Mouse (Mus musculus) kidney, embryonic 15.5 days (tissue): ENCODE results near the gene Prss54. TPM values are rescaled to one million over a fixed set of nuclear protein-coding genes. Genes with fewer than 3 reads are reported as not detected.
"Not testable (repeated sequence)": the region's sequence is repeated elsewhere in the genome, so short reads cannot be mapped to it uniquely, and the experiment has no call there.

Experiments
- ATAC-seq: fragments of 200-750 bp; cut with Nextera tagmentation; replicated peaks from 2 replicates; pipeline ENCODE4 v1.8.0; 2017; ENCODE audit warnings: moderate TSS enrichment; ENCODE audit not compliant: low FRiP score
- H3K27ac ChIP-seq: fragments of 300-500 bp; sonication (generic); 2 replicates; pipeline ENCODE4 v1.5.1; 2015; ENCODE audit warnings: mild to moderate bottlenecking, inconsistent platforms
- H3K27me3 ChIP-seq: fragments of 300-500 bp; sonication (generic); 2 replicates; pipeline ENCODE4 v1.6.1; 2015; ENCODE audit warnings: inconsistent platforms
- H3K36me3 ChIP-seq: fragments of 300-500 bp; sonication (generic); 2 replicates; pipeline ENCODE4 v1.6.1; 2015; ENCODE audit warnings: inconsistent platforms
- H3K4me1 ChIP-seq: fragments of 300-500 bp; sonication (generic); 2 replicates; pipeline ENCODE4 v1.6.1; 2015; ENCODE audit warnings: inconsistent platforms
- H3K4me2 ChIP-seq: fragments of 300-500 bp; sonication (generic); 2 replicates; pipeline ENCODE4 v1.6.1; 2015; ENCODE audit warnings: moderate library complexity, mild to moderate bottlenecking, inconsistent platforms
- H3K4me3 ChIP-seq: fragments of 300-500 bp; sonication (generic); replicated peaks from 2 replicates; pipeline ENCODE4 v1.5.1; 2015; ENCODE audit warnings: mild to moderate bottlenecking, inconsistent platforms
- H3K9ac ChIP-seq: fragments of 300-500 bp; sonication (generic); 2 replicates; pipeline ENCODE4 v1.6.1; 2015; ENCODE audit warnings: mild to moderate bottlenecking, inconsistent platforms
- H3K9me3 ChIP-seq: fragments of 300-500 bp; sonication (generic); replicated peaks from 2 replicates; pipeline ENCODE4 v1.6.1; 2016; ENCODE audit warnings: inconsistent platforms
- WGBS: fragments of 180-500 bp; shearing (Covaris S2); methylation state at CpG from one replicate; pipeline ENCODE4 v1.1.7; 2015; ENCODE audit warnings: mixed read lengths; 5-methylcytosine and 5-hydroxymethylcytosine counted together
- polyA plus RNA-seq: library from polyadenylated mRNA; unstranded; fragments of >200 nt; fragmentation: Nextera tagmentation; extraction: Ambion mirVana; gene quantifications from 2 replicates; pipeline ENCODE4 v1.2.1, GENCODE M21; 2015

The Prss54 gene
- polyA plus RNA-seq: not detected in 2 replicates

DNA sequence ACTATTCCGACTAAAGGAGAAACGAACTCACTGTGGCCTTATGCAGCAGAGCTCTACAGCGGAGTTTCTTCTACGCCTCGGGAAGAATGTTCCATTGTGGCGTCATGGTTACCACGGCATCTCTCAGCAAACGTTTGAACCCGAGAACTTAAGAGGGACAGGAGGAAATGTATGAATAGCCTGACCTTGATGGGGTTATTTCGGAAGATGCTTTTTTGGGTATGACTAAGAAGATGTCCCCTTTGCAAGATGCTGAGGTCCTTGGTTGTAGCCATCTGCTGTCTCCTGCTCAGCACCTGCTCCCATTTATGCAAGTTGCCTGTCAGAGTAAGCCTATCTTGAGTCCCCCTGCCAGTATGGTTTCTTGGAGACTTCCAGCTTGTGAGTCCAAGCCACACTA lies at the start of gene Prss54:
Gene Prss54, minus strand, starts transcription at position 101 of the 400 bp plus-strand sequence.
- WGBS: 90% methylated on average over 10 of the region's 10 CpGs

DNA sequence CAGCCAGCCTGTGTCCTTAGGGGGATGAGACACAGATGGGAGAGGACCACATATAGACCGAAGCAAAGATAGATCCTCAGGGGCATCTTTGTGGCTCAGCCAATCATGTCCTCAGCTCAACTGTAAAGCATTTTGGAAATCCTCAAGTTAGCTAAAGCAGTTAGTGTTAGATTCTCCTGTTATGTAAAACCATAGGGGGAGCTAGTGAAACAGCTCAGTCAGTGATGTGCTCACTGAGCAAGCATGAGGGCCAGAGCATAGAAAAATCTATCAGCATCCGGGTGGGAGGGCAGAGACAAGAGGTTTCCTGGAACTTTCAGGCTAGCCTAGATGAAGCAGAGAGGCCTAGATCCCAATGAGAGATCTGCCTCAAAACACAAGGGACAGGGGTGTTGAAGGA lies 48.7 kb upstream of the Prss54 start:
- no peaks in the 10 kb centered on the region for H3K4me1 ChIP-seq
- H3K27me3 ChIP-seq: peaks cover 6% of the 10 kb centered on the region; the same call in 1 of the 2 replicates
- H3K36me3 ChIP-seq: no peaks in the 10 kb centered on the region
- H3K9me3 ChIP-seq: no peaks in the 10 kb centered on the region
- ATAC-seq: no peak
- H3K4me2 ChIP-seq: no peak overlapping the region
- no peak overlapping the region for H3K27ac ChIP-seq
- H3K4me3 ChIP-seq: no peak overlapping the region
- H3K9ac ChIP-seq: no peak overlapping the region
- WGBS: 92% methylated on average over 2 of the region's 2 CpGs

More for the DNA sequence above, at the start of gene Prss54:
- Histone ChIP-seq H3K36me3 (no peaks in the 10 kb centered on the region), H3K27ac (no peak within 1 kb of the TSS), H3K27me3 (no peaks in the 10 kb centered on the region), H3K4me3 (no peak within 1 kb of the TSS), H3K9ac (no peak within 1 kb of the TSS), H3K4me1 (no peaks in the 10 kb centered on the region), H3K9me3 (no peaks in the 10 kb centered on the region), H3K4me2 (no peak within 1 kb of the TSS)
- no peak for ATAC-seq

DNA sequence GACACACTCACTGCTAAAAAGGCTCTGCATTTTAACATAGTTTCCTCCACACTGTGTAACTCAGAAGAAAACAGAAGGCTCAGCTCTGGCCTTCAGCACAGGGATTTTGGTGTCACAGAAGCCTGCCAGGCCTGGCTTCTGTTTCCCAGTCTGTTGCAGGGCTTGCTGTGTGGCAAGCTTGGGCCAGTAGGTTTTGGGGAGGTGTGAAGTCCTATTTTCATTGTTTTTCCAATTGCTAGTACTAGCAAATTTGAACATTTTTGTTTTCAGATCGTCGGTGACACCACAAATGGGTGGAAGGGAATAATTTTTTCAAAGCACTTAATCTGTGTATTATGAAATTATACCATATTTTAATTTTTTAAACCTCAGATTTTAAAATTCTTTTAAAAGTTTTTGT lies 43.9 kb upstream of the Prss54 start:
- no peak overlapping the region for H3K9ac ChIP-seq
- ATAC-seq: no peak
- no peak overlapping the region for H3K4me3 ChIP-seq
- peaks cover 10% of the 10 kb centered on the region; the same call in 1 of the 2 replicates for H3K27me3 ChIP-seq
- H3K4me2 ChIP-seq: no peak overlapping the region
- no peaks in the 10 kb centered on the region for H3K36me3 ChIP-seq
- H3K4me1 ChIP-seq: no peaks in the 10 kb centered on the region
- H3K9me3 ChIP-seq: no peaks in the 10 kb centered on the region
- WGBS: 88% methylated on average over 2 of the region's 2 CpGs
- no peak overlapping the region for H3K27ac ChIP-seq

DNA sequence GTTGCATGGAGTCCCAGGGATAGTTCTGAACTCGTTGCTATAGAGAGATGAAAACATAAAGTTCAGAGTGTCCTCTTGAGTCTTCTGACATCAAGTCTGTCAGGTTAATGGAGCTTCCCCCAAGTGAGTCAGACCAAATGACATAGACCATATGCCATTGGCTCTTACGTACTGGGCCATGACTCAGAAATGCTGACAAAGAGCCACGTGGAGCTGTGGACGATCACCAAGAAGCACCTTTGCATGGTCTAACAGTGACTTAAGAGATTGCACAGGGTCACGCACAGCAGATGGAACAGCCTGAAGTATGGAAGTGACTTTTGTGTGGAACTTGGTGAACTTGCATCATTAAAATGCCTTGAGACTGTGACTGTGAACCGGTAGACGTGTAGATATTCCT lies 40.2 kb upstream of the Prss54 start:
- no peak overlapping the region for H3K4me3 ChIP-seq
- ATAC-seq: no peak
- WGBS: 85% methylated on average over 7 of the region's 7 CpGs

DNA sequence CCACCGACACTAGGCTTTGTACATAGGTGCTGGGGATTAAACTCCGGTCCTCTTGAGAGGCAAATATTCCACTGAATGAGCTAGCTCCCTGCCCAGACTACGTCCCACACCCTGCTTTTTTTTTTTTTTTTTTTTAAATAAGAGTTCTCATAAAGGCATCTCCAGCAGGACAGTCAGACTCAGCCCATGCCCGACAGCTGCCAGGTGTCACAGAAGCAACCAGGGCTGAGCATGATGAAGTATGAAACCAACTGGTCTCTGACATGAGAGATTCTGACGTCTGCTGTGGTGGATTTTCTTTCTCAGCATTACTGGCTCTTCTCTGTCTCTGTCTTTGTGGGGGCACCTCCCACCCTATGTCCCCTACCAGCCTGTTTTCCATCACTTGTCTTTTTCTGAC lies 35.6 kb upstream of the Prss54 start:
- Histone ChIP-seq H3K9ac (no peak overlapping the region), H3K36me3 (no peaks in the 10 kb centered on the region), H3K9me3 (no peaks in the 10 kb centered on the region), H3K4me1 (no peaks in the 10 kb centered on the region), H3K4me2 (0 out of 2 replicates have a peak overlapping the region, but pooled peaks have one; percentile 2), H3K4me3 (no peak overlapping the region), H3K27ac (no peak overlapping the region), H3K27me3 (peaks cover 11% of the 10 kb centered on the region)
- no peak for ATAC-seq
- 69% methylated on average over 5 of the region's 5 CpGs for WGBS

More for the DNA sequence above, 40.2 kb upstream of the Prss54 start:
- H3K27ac ChIP-seq: no peak overlapping the region
- no peak overlapping the region for H3K9ac ChIP-seq
- H3K4me1 ChIP-seq: no peaks in the 10 kb centered on the region
- no peaks in the 10 kb centered on the region for H3K36me3 ChIP-seq
- peaks cover 13% of the 10 kb centered on the region; the same call in 1 of the 2 replicates for H3K27me3 ChIP-seq
- H3K4me2 ChIP-seq: no peak overlapping the region
- H3K9me3 ChIP-seq: no peaks in the 10 kb centered on the region

DNA sequence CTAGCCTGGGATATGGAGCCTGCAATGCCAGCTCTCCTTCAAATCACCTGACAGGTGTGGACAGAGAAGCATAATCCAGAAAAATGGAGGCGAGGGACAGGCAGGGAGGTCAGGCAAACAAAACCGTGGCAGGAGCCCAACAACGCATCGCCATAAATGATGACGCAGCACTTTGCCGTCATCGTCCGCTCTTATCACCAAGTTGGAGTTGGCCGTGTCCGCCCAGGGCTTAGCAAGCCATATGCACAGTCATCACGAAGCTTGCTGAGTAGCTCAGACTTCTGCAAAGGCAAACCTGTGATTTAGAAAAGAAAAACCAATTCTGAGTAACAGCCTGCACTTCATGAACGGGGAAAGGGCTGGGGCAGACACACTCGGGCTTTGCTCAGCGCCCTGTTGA lies 34.6 kb upstream of the Prss54 start:
- 74% methylated on average over 14 of the region's 14 CpGs for WGBS
- no peak overlapping the region for H3K4me2 ChIP-seq
- H3K4me3 ChIP-seq: no peak overlapping the region
- no peak overlapping the region for H3K9ac ChIP-seq
- H3K9me3 ChIP-seq: no peaks in the 10 kb centered on the region
- H3K27ac ChIP-seq: no peak overlapping the region
- H3K36me3 ChIP-seq: no peaks in the 10 kb centered on the region
- H3K27me3 ChIP-seq: peaks cover 11% of the 10 kb centered on the region
- no peak for ATAC-seq
- H3K4me1 ChIP-seq: no peaks in the 10 kb centered on the region

DNA sequence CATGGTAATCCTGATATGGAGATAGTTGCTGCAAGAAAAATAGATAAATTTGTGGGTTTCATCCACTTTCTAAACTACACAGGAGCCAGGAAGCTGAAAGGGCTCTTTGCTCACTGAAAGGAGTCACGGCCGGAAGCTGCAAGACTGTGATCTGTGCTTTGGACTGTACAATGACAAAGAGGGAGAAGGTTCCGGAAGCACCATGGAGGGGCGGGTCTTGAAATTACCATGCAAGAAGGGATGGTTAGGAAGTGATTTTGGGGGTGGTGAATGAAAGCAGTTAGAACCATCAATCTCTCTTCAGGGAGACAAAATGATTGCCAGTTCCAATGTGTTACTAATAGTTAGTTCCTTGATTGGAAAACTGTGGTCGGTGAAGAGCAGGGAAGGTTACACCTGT lies 33.3 kb upstream of the Prss54 start:
- H3K4me2 ChIP-seq: no peak overlapping the region

DNA sequence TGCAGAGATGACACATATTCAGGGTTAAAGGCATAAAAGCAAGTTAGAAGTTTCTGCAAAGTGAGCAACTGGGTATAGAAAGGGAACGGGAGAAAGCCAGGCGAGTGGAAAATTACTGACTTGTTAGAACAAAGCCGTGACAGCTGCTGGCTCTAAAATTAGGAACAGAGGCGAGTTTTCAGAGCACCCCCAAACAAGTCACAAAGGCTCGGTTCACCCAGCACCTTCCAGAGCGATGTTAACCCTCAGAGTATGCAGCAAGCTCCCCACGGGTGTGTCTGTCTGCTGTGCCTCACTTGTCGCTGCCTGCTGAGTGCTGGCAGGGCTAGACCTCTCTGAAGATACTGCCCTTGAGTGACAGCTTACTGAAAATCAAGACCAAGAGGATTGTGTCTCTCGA lies 31.1 kb upstream of the Prss54 start:
- H3K4me1 ChIP-seq: no peaks in the 10 kb centered on the region
- H3K9me3 ChIP-seq: no peaks in the 10 kb centered on the region
- no peak overlapping the region for H3K27ac ChIP-seq
- peaks cover 3% of the 10 kb centered on the region; the same call in 1 of the 2 replicates for H3K27me3 ChIP-seq
- WGBS: 68% methylated on average over 9 of the region's 9 CpGs
- no peak overlapping the region for H3K4me2 ChIP-seq
- ATAC-seq: no peak
- H3K36me3 ChIP-seq: no peaks in the 10 kb centered on the region
- H3K9ac ChIP-seq: no peak overlapping the region
- H3K4me3 ChIP-seq: no peak overlapping the region

More for the DNA sequence above, 33.3 kb upstream of the Prss54 start:
- Histone ChIP-seq H3K4me3 (no peak overlapping the region), H3K9me3 (no peaks in the 10 kb centered on the region), H3K27ac (no peak overlapping the region), H3K27me3 (peaks cover 11% of the 10 kb centered on the region), H3K9ac (no peak overlapping the region), H3K4me1 (no peaks in the 10 kb centered on the region), H3K36me3 (no peaks in the 10 kb centered on the region)
- ATAC-seq: no peak
- 84% methylated on average over 5 of the region's 5 CpGs for WGBS

DNA sequence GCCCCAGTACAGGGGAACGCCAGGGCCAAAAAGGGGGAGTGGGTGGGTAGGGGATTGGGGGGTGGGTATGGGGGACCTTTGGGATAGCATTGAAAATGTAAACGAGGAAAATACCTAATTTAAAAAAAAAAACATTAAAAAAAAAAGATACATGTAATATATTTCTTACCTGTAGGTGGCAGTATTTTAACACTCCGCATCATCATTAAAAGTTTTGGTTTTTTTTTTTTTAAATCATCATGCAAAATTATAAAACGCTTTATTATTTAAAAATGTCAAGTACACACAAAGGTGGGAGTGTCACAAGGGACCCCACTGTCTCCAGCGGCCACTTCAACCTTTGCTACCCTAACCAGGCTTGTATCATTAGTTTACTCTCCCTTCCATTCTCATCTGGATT lies 30.4 kb upstream of the Prss54 start:
- not testable (repeated sequence) for H3K4me3 ChIP-seq, H3K4me1 ChIP-seq, ATAC-seq, H3K27me3 ChIP-seq, H3K4me2 ChIP-seq, H3K36me3 ChIP-seq, H3K27ac ChIP-seq, H3K9me3 ChIP-seq, H3K9ac ChIP-seq
- WGBS: 21% methylated on average over 4 of the region's 5 CpGs

DNA sequence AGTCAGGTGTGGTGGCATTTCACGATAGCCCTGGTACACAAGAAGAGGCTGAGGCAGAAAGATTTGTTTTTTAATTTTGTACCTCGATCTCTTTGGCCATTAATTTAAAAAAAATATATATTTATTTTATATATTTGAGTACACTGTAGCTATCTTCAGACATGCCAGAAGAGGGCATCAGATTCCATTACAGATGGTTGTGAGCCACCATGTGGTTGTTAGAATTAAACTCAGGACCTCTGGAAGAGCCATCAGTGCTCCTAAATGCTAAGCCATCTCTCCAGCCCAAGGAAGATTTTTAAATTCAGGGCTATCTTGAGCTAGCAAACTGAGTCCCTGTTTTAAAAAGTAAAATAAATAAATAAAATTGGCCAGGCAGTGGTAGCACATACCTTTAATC lies 26.0 kb upstream of the Prss54 start:
- no peak for ATAC-seq
- Histone ChIP-seq H3K27ac (no peak overlapping the region), H3K9ac (no peak overlapping the region), H3K4me1 (no peaks in the 10 kb centered on the region), H3K9me3 (no peaks in the 10 kb centered on the region), H3K36me3 (no peaks in the 10 kb centered on the region), H3K4me3 (no peak overlapping the region), H3K4me2 (no peak overlapping the region), H3K27me3 (peaks cover 6% of the 10 kb centered on the region; the same call in 1 of the 2 replicates)
- 80% methylated on average over 2 of the region's 2 CpGs for WGBS

DNA sequence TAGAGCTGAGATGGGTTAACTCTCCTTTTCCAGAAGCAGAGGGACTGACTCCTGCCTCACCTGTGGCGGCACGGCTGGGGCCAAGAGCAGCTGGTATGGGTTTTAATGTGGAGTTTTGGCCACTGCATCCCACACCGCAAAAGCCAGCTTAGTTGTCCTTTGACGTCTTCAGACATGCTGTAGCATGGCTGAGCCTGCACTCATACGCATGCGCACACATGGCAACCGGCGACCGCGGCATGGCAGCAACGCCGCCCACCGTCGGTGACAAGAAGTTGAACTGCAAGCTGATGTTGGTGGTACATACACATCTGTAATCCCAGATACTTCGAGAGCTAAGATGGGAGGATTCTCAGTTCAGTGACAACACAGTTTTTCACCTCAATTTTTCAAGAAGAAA lies 25.2 kb upstream of the Prss54 start:
- Histone ChIP-seq H3K27ac (no peak overlapping the region), H3K36me3 (no peaks in the 10 kb centered on the region), H3K9me3 (no peaks in the 10 kb centered on the region), H3K4me1 (no peaks in the 10 kb centered on the region), H3K4me2 (no peak overlapping the region), H3K9ac (no peak overlapping the region), H3K4me3 (no peak overlapping the region), H3K27me3 (peaks cover 6% of the 10 kb centered on the region; the same call in 1 of the 2 replicates)
- WGBS: 77% methylated on average over 15 of the region's 15 CpGs
- no peak for ATAC-seq

DNA sequence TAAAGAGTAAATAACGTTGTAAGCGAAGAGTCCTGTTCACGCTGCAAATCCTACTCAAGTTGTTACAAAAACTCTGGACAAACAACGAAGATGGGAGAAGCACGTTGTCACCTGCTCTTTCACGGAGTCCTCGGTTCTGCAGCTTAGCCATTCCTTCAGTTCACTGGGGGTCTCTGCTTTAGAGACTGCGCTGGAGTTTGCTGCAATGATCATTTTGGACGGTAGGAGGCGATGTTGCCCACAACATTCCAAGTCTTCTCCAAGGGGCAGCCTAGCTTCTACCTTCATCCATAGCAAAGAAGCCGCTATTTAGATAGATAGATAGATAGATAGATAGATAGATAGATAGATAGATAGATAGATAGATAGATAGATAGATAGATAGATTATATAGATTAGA lies 23.7 kb upstream of the Prss54 start:
- Histone ChIP-seq H3K36me3 (no peaks in the 10 kb centered on the region), H3K9ac (no peak overlapping the region), H3K4me2 (0 out of 2 replicates have a peak overlapping the region, but pooled peaks have one; percentile 9), H3K27ac (no peak overlapping the region), H3K4me1 (no peaks in the 10 kb centered on the region), H3K4me3 (no peak overlapping the region), H3K27me3 (peaks cover 6% of the 10 kb centered on the region; the same call in 1 of the 2 replicates), H3K9me3 (no peaks in the 10 kb centered on the region)
- ATAC-seq: no peak
- WGBS: 13% methylated on average over 11 of the region's 11 CpGs

DNA sequence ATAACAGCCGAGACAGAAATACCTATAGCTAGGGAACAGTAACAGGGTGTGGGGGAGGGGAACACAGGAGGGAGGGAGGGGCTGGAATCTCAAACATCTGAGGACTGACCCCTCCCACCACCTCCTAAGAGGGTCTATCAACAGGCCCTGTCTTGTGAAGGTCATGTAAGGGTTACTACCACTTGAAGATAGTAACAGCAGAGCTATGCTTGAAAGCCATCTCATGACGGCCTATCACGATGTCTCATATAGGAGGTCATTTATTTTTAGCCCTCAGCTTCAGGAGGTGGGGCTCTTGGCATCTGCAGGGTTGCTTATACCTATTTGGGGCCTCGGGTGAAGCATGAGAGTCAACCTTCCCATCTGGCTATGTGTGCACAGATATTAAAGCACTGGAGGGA lies 20.7 kb upstream of the Prss54 start:
- H3K36me3 ChIP-seq: no peaks in the 10 kb centered on the region
- H3K9me3 ChIP-seq: no peaks in the 10 kb centered on the region
- WGBS: 55% methylated on average over 4 of the region's 4 CpGs
- no peaks in the 10 kb centered on the region for H3K4me1 ChIP-seq
- H3K4me3 ChIP-seq: no peak overlapping the region
- no peak overlapping the region for H3K9ac ChIP-seq
- H3K27ac ChIP-seq: no peak overlapping the region
- no peak overlapping the region for H3K4me2 ChIP-seq
- H3K27me3 ChIP-seq: peaks cover 6% of the 10 kb centered on the region; the same call in 1 of the 2 replicates
- ATAC-seq: no peak
